Mouse (Mus musculus): Measurements from ENCODE around the gene Ube2e1. TPM values are rescaled to one million over a fixed set of nuclear protein-coding genes. Genes with fewer than 3 reads are reported as not detected.

Ube2e1 gene
- polyA plus RNA-seq, 1 experiment from 2014 or later: 98.7 TPM

- WGBS (ENCODE audit: missing documents): 82% methylated on average over 5 of the region's 5 CpGs
- H3K36me3 ChIP-seq (ENCODE audit: inconsistent target): no peaks in the 10 kb centered on the region
- no peaks in the 10 kb centered on the region for H3K79me2 ChIP-seq (ENCODE audit: inconsistent target)
- H3K27ac ChIP-seq: no peak overlapping the region
- no peak overlapping the region for H3K4me3 ChIP-seq (ENCODE audit: inconsistent target)
Measured at GRCm38 (mm10) chr14:18349871-18350270, 18.2 kb upstream of the Ube2e1 start.

GRCm38 (mm10) chr14:18343589-18343988 lies 11.9 kb upstream of the Ube2e1 start:
- Histone ChIP-seq H3K36me3 (ENCODE audit: inconsistent target) (no peaks in the 10 kb centered on the region), H3K4me3 (ENCODE audit: inconsistent target) (no peak overlapping the region), H3K27ac (no peak overlapping the region), H3K79me2 (ENCODE audit: inconsistent target) (no peaks in the 10 kb centered on the region)
- 69% methylated on average over 4 of the region's 4 CpGs for WGBS (ENCODE audit: missing documents)

- no peaks in the 10 kb centered on the region for H3K36me3 ChIP-seq (ENCODE audit: inconsistent target)
- H3K79me2 ChIP-seq (ENCODE audit: inconsistent target): no peaks in the 10 kb centered on the region
- no peak overlapping the region for H3K27ac ChIP-seq
- H3K4me3 ChIP-seq (ENCODE audit: inconsistent target): no peak overlapping the region
- 91% methylated on average over 2 of the region's 2 CpGs for WGBS (ENCODE audit: missing documents)
Measured at GRCm38 (mm10) chr14:18342749-18343148, 11.1 kb upstream of the Ube2e1 start.

- H3K79me2 ChIP-seq (ENCODE audit: inconsistent target): no peaks in the 10 kb centered on the region
- WGBS (ENCODE audit: missing documents): 86% methylated on average over 3 of the region's 3 CpGs
Measured at GRCm38 (mm10) chr14:18341088-18341487, 9.4 kb upstream of the Ube2e1 start.

GRCm38 (mm10) chr14:18336106-18336505 lies 4.4 kb upstream of the Ube2e1 start:
- no peaks in the 10 kb centered on the region for H3K36me3 ChIP-seq (ENCODE audit: inconsistent target)
- H3K27ac ChIP-seq: no peak overlapping the region
- H3K79me2 ChIP-seq (ENCODE audit: inconsistent target): no peaks in the 10 kb centered on the region
- no peak overlapping the region for H3K4me3 ChIP-seq (ENCODE audit: inconsistent target)

More at GRCm38 (mm10) chr14:18341088-18341487, 9.4 kb upstream of the Ube2e1 start:
- Histone ChIP-seq H3K4me3 (ENCODE audit: inconsistent target) (no peak overlapping the region), H3K27ac (no peak overlapping the region), H3K36me3 (ENCODE audit: inconsistent target) (no peaks in the 10 kb centered on the region)

GRCm38 (mm10) chr14:18330789-18331692 lies 618 bp downstream of the Ube2e1 start:
- Histone ChIP-seq H3K4me3 (ENCODE audit: inconsistent target) (peak overlapping the region; percentile 38), H3K27ac (no peak overlapping the region), H3K36me3 (ENCODE audit: inconsistent target) (0 out of 2 replicates have a peak, but pooled peaks cover 2% of the 10 kb centered on the region), H3K79me2 (ENCODE audit: inconsistent target) (peaks cover 22% of the 10 kb centered on the region; the same call in 1 of the 2 replicates)
- WGBS (ENCODE audit: missing documents): 2% methylated on average over 88 of the region's 99 CpGs

GRCm38 (mm10) chr14:18326968-18327672 lies 4.5 kb downstream of the Ube2e1 start:
- WGBS (ENCODE audit: missing documents): 27% methylated on average over 37 of the region's 37 CpGs
- Histone ChIP-seq H3K27ac (no peak overlapping the region), H3K79me2 (ENCODE audit: inconsistent target) (peaks cover 61% of the 10 kb centered on the region; the same call in 1 of the 2 replicates), H3K4me3 (ENCODE audit: inconsistent target) (no peak overlapping the region), H3K36me3 (ENCODE audit: inconsistent target) (0 out of 2 replicates have a peak, but pooled peaks cover 11% of the 10 kb centered on the region)

GRCm38 (mm10) chr14:18317457-18318411 lies 13.9 kb downstream of the Ube2e1 start:
- H3K27ac ChIP-seq: no peak overlapping the region
- WGBS (ENCODE audit: missing documents): 76% methylated on average over 11 of the region's 11 CpGs
- H3K79me2 ChIP-seq (ENCODE audit: inconsistent target): peaks cover 85% of the 10 kb centered on the region; the same call in 1 of the 2 replicates
- H3K4me3 ChIP-seq (ENCODE audit: inconsistent target): no peak overlapping the region
- H3K36me3 ChIP-seq (ENCODE audit: inconsistent target): no peaks in the 10 kb centered on the region

GRCm38 (mm10) chr14:18304165-18304564 lies 27.5 kb downstream of the Ube2e1 start:
- H3K4me3 ChIP-seq (ENCODE audit: inconsistent target): no peak overlapping the region
- no peak overlapping the region for H3K27ac ChIP-seq
- WGBS (ENCODE audit: missing documents): 100% methylated on average over 5 of the region's 5 CpGs
- no peaks in the 10 kb centered on the region for H3K36me3 ChIP-seq (ENCODE audit: inconsistent target)
- peaks cover 51% of the 10 kb centered on the region for H3K79me2 ChIP-seq (ENCODE audit: inconsistent target)

GRCm38 (mm10) chr14:18303262-18303661 lies 28.4 kb downstream of the Ube2e1 start:
- Histone ChIP-seq H3K79me2 (ENCODE audit: inconsistent target) (peaks cover 42% of the 10 kb centered on the region), H3K4me3 (ENCODE audit: inconsistent target) (no peak overlapping the region), H3K27ac (no peak overlapping the region), H3K36me3 (ENCODE audit: inconsistent target) (no peaks in the 10 kb centered on the region)
- WGBS (ENCODE audit: missing documents): 88% methylated on average over 4 of the region's 4 CpGs

- Histone ChIP-seq H3K4me3 (ENCODE audit: inconsistent target) (no peak overlapping the region), H3K36me3 (ENCODE audit: inconsistent target) (no peaks in the 10 kb centered on the region), H3K79me2 (ENCODE audit: inconsistent target) (peaks cover 37% of the 10 kb centered on the region), H3K27ac (no peak overlapping the region)
- 76% methylated on average over 3 of the region's 3 CpGs for WGBS (ENCODE audit: missing documents)
Measured at GRCm38 (mm10) chr14:18302750-18303149, 28.9 kb downstream of the Ube2e1 start.

GRCm38 (mm10) chr14:18301591-18301990 lies 30.1 kb downstream of the Ube2e1 start:
- H3K79me2 ChIP-seq (ENCODE audit: inconsistent target): peaks cover 31% of the 10 kb centered on the region
- no peak overlapping the region for H3K27ac ChIP-seq
- WGBS (ENCODE audit: missing documents): 12% methylated on average over 3 of the region's 3 CpGs
- no peak overlapping the region for H3K4me3 ChIP-seq (ENCODE audit: inconsistent target)
- no peaks in the 10 kb centered on the region for H3K36me3 ChIP-seq (ENCODE audit: inconsistent target)

- peaks cover 32% of the 10 kb centered on the region for H3K79me2 ChIP-seq (ENCODE audit: inconsistent target)
- no peak overlapping the region for H3K27ac ChIP-seq
- no peak overlapping the region for H3K4me3 ChIP-seq (ENCODE audit: inconsistent target)
- WGBS (ENCODE audit: missing documents): 100% methylated on average over 2 of the region's 2 CpGs
- no peaks in the 10 kb centered on the region for H3K36me3 ChIP-seq (ENCODE audit: inconsistent target)
Measured at GRCm38 (mm10) chr14:18300676-18301075, 31.0 kb downstream of the Ube2e1 start.

GRCm38 (mm10) chr14:18298874-18299273 lies 32.8 kb downstream of the Ube2e1 start:
- H3K4me3 ChIP-seq (ENCODE audit: inconsistent target): no peak overlapping the region
- H3K27ac ChIP-seq: no peak overlapping the region
- H3K36me3 ChIP-seq (ENCODE audit: inconsistent target): no peaks in the 10 kb centered on the region
- peaks cover 36% of the 10 kb centered on the region; the same call in 1 of the 2 replicates for H3K79me2 ChIP-seq (ENCODE audit: inconsistent target)
- 100% methylated on average over 1 of the region's 2 CpGs for WGBS (ENCODE audit: missing documents)

Data from macrophage (primary cell).